Comparison of ENCODE assay signal across 8 mouse cellular contexts in genomic region chr10:23116786-23117410, GRCm38 (mm10).
DNase-seq lines count a peak whose midpoint lies in the region; ATAC-seq and TF ChIP-seq lines count a peak whose summit lies in the region.

No protein-coding gene starts in this region.

- WGBS in kidney, embryonic 15.5 days = 40% methylated on average over 10 of the region's 10 CpGs
- WGBS in limb, embryonic 12.5 days = 24% methylated on average over 10 of the region's 10 CpGs
- 39% methylated on average over 10 of the region's 10 CpGs for WGBS in midbrain, embryonic 16.5 days
- WGBS in stomach, postnatal 0 days = 43% methylated on average over 10 of the region's 10 CpGs

- no peak overlapping the region for H3K27ac ChIP-seq in kidney, embryonic 15.5 days
- no peak overlapping the region for H3K27ac ChIP-seq in limb, embryonic 12.5 days
- no peak overlapping the region for H3K27ac ChIP-seq in midbrain, embryonic 16.5 days (ENCODE audit: low read length)
- no peak overlapping the region for H3K27ac ChIP-seq in stomach, postnatal 0 days (replicated peaks)

- H3K4me3 ChIP-seq in kidney, embryonic 15.5 days (replicated peaks) = no peak overlapping the region
- H3K4me3 ChIP-seq in limb, embryonic 12.5 days (replicated peaks) = no peak overlapping the region
- H3K4me3 ChIP-seq in midbrain, embryonic 16.5 days (ENCODE audit: low read depth, low read length) = no peak overlapping the region
- H3K4me3 ChIP-seq in stomach, postnatal 0 days (ENCODE audit: low read depth, low read length) = no peak overlapping the region

- H3K9ac ChIP-seq in kidney, embryonic 15.5 days = no peak overlapping the region
- no peak overlapping the region for H3K9ac ChIP-seq in limb, embryonic 12.5 days (replicated peaks)
- no peak overlapping the region for H3K9ac ChIP-seq in midbrain, embryonic 16.5 days (ENCODE audit: low read depth, low read length)
- no peak overlapping the region for H3K9ac ChIP-seq in stomach, postnatal 0 days (ENCODE audit: low read length)

- no peak for TF ChIP-seq EP300 in stomach, postnatal 0 days (optimal IDR thresholded peaks at IDR 0.05)

- no peaks in the 10 kb centered on the region for H3K27me3 ChIP-seq in kidney, embryonic 15.5 days
- no peaks in the 10 kb centered on the region for H3K27me3 ChIP-seq in limb, embryonic 12.5 days
- no peaks in the 10 kb centered on the region for H3K27me3 ChIP-seq in midbrain, embryonic 16.5 days (ENCODE audit: control insufficient read depth, insufficient read depth, low read depth, low read length)
- H3K27me3 ChIP-seq in stomach, postnatal 0 days (ENCODE audit: control insufficient read depth, insufficient read depth, low read length) = no peaks in the 10 kb centered on the region

- no peak for ATAC-seq in kidney, embryonic 15.5 days (replicated peaks; ENCODE audit: low FRiP score)
- 0 out of 2 replicates have a peak, but pooled peaks have one; percentile 47 for ATAC-seq in limb, embryonic 12.5 days (ENCODE audit: insufficient number of reproducible peaks, insufficient read depth, low FRiP score, low TSS enrichment, low read depth)
- peak; percentile 83 for ATAC-seq in midbrain, embryonic 16.5 days
- ATAC-seq in stomach, postnatal 0 days (ENCODE audit: low FRiP score, low TSS enrichment) = no peak

- peak; percentile 97 for TF ChIP-seq CTCF in stomach, postnatal 0 days (IDR thresholded peaks at IDR 0.05; ENCODE audit: low read depth)

- DNase-seq in kidney, adult 18-20 months = peak; percentile 75
- DNase-seq in cerebellum, postnatal 36 days = peak; percentile 72 to 76
- DNase-seq in gastrocnemius, adult 18-20 months (ENCODE audit: low spot score) = peak; percentile 75
- peak; percentile 26 to 76 for DNase-seq in kidney, adult 8-10 months
- peak; percentile 77 for DNase-seq in stomach, postnatal 0 days (ENCODE audit: low spot score)

- H3K9me3 ChIP-seq in kidney, embryonic 15.5 days (replicated peaks) = no peaks in the 10 kb centered on the region
- no peaks in the 10 kb centered on the region for H3K9me3 ChIP-seq in limb, embryonic 12.5 days
- no peaks in the 10 kb centered on the region for H3K9me3 ChIP-seq in midbrain, embryonic 16.5 days (replicated peaks; ENCODE audit: control insufficient read depth, low read length, poor library complexity, severe bottlenecking)
- no peaks in the 10 kb centered on the region for H3K9me3 ChIP-seq in stomach, postnatal 0 days (ENCODE audit: control insufficient read depth, low read length)

- no peaks in the 10 kb centered on the region; the same call in 1 of the 2 replicates for H3K36me3 ChIP-seq in kidney, embryonic 15.5 days
- H3K36me3 ChIP-seq in limb, embryonic 12.5 days = no peaks in the 10 kb centered on the region
- H3K36me3 ChIP-seq in midbrain, embryonic 16.5 days (ENCODE audit: control insufficient read depth, insufficient read depth, low read length) = no peaks in the 10 kb centered on the region
- H3K36me3 ChIP-seq in stomach, postnatal 0 days (ENCODE audit: control insufficient read depth, insufficient read depth, low read length) = no peaks in the 10 kb centered on the region

- no peak overlapping the region for H3K4me2 ChIP-seq in kidney, embryonic 15.5 days
- no peak overlapping the region for H3K4me2 ChIP-seq in limb, embryonic 12.5 days
- H3K4me2 ChIP-seq in midbrain, embryonic 16.5 days (ENCODE audit: low read length) = no peak overlapping the region
- no peak overlapping the region for H3K4me2 ChIP-seq in stomach, postnatal 0 days (replicated peaks; ENCODE audit: low read depth)

- no peaks in the 10 kb centered on the region for H3K4me1 ChIP-seq in kidney, embryonic 15.5 days
- H3K4me1 ChIP-seq in limb, embryonic 12.5 days (replicated peaks) = peaks cover 3% of the 10 kb centered on the region; the same call in 1 of the 2 replicates
- no peaks in the 10 kb centered on the region for H3K4me1 ChIP-seq in midbrain, embryonic 16.5 days (ENCODE audit: control insufficient read depth, insufficient read depth, low read length)
- H3K4me1 ChIP-seq in stomach, postnatal 0 days (replicated peaks; ENCODE audit: control insufficient read depth, insufficient read depth) = no peaks in the 10 kb centered on the region

Comparison
In these comparisons a context has a peak if more than half of its experiments do, and no peak if none do; other contexts are left out.
1. ATAC-seq: peak in limb, embryonic 12.5 days (single experiment) and midbrain, embryonic 16.5 days (single experiment); none in kidney, embryonic 15.5 days (single experiment) and stomach, postnatal 0 days (single experiment).
2. Peak in every context shown above with its lines, with median percentiles within 50 percentile points of each other: DNase-seq.